Mouse (Mus musculus) G1E (cell line): ENCODE results near the gene Surf4. TPM values are rescaled to one million over a fixed set of nuclear protein-coding genes. Genes with fewer than 3 reads are reported as not detected.
A peak's percentile ranks its signal among the peaks of the same experiment; 100 is the strongest.

Experiments
- ATAC-seq: 2 replicates; pipeline ENCODE4 v1.8.0; 2016; ENCODE audit warnings: mild to moderate bottlenecking; ENCODE audit not compliant: insufficient number of reproducible peaks, poor library complexity, low FRiP score, severe bottlenecking; ENCODE audit errors: extremely low read depth
- DNase-seq: peaks from one replicate; pipeline ENCODE4 v3.0.0; 2012; ENCODE audit warnings: low spot score
- H3K27me3 ChIP-seq: 2 replicates; pipeline ENCODE4 v1.6.1; 2012; ENCODE audit warnings: mild to moderate bottlenecking, low read length, inconsistent platforms; ENCODE audit not compliant: insufficient read depth
- H3K36me3 ChIP-seq: replicated peaks from 2 replicates; pipeline ENCODE3; 2012; ENCODE audit warnings: mild to moderate bottlenecking, inconsistent platforms
- H3K4me1 ChIP-seq: 2 replicates; pipeline ENCODE4 v1.6.1; 2012; ENCODE audit warnings: low read depth, low read length, inconsistent platforms, mixed read lengths; ENCODE audit not compliant: insufficient read depth
- H3K4me3 ChIP-seq: 2 replicates; pipeline ENCODE4 v1.5.1; 2012; ENCODE audit warnings: low read depth, mild to moderate bottlenecking, inconsistent platforms, low read length, moderate library complexity, mixed read lengths
- H3K9me3 ChIP-seq: replicated peaks from 2 replicates; pipeline ENCODE4 v1.6.1; 2012; ENCODE audit warnings: inconsistent platforms
- CTCF ChIP-seq: IDR thresholded peaks from 2 replicates; pipeline ENCODE4 v1.5.1; 2012; ENCODE audit warnings: low read depth, low read length, inconsistent platforms, mixed read lengths
- GATA1 ChIP-seq: IDR thresholded peaks from 2 replicates; pipeline ENCODE4 v1.6.1; 2012; ENCODE audit warnings: borderline replicate concordance, low read length, inconsistent platforms, mixed read lengths
- GATA2 ChIP-seq: IDR thresholded peaks from 2 replicates; pipeline ENCODE4 v1.6.1; 2012; ENCODE audit warnings: low read depth, low read length, inconsistent platforms, borderline replicate concordance
- POLR2AphosphoS5 ChIP-seq: IDR thresholded peaks from 2 replicates; pipeline ENCODE4 v1.6.1; 2012; ENCODE audit warnings: low read depth, low read length, inconsistent platforms; ENCODE audit not compliant: insufficient replicate concordance
- TAL1 ChIP-seq: conservative IDR thresholded peaks from 2 replicates; pipeline ENCODE4 v1.6.1; 2012; ENCODE audit warnings: low read depth, low read length, inconsistent platforms, mixed read lengths
- polyA plus RNA-seq: library from polyadenylated mRNA; stranded (reverse); fragments of >175 nt; gene quantifications from 2 replicates; pipeline ENCODE4 v1.2.3, GENCODE M21; 2012
- total RNA-seq, 2 experiments: library from RNA; stranded (forward) in 1 of 2; stranded (reverse) in 1 of 2; fragments of 200-1000 nt in 1 of 2; fragments of >200 nt in 1 of 2; fragmentation: Nextera tagmentation in 1 of 2; gene quantifications; 2 replicates each; pipeline ENCODE4 v1.2.3; 2014 to 2017

Surf4 gene
- total and polyA plus RNA-seq, 3 experiments: 72.9 to 88.0 (median 80.7) TPM

DNA sequence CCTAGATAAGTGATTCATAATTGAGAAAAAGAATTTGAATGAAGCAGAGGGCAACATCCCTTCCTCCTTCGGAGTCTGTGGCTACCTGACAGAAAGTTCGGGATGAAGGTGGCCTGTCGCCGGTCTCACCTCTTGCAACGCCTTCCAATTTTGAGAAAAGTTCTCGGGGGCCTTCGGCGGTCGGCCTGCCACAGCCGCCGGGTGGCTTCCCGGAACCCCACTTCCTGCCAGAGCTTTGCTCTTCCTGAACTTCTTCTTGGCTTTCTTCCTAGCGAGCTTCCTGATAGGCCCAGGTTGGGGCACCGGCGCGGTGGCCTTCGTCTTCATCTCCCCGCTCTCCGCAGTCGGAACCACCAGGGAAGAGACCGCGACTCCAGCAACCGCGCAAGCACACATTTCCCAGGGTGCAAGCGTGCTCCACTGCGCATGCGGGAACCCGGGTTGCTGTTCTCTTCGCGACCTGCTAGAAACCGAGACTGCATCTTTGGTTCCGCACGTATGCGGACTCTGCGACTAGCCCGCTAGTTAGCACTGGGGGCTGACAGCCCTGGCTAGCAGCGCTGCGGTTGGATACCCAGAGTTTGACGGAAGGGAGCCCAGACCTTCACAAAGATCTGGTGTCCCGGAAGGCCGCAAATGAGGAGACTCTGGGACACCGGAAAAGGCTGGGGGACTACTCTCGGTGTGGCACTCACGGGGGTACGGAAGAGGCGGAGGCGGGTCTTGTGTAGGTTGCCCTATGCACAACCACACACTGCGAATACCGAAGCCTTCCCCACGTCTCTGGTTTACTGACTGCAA is 30.4 kb upstream of the Surf4 start, which contains the start of gene Rexo4:
TSS of gene Rexo4 (minus strand) at position 464 of the 801 bp plus-strand sequence.
- H3K27me3 ChIP-seq: no peaks in the 10 kb centered on the region
- peak within 1 kb of the TSS; percentile 78 for H3K4me3 ChIP-seq
- H3K4me1 ChIP-seq: peaks cover 41% of the 10 kb centered on the region
- peaks cover 37% of the 10 kb centered on the region for H3K36me3 ChIP-seq
- DNase-seq (peak; percentile 89), ATAC-seq (peak; percentile 69)
- peaks cover 5% of the 10 kb centered on the region; the same call in 1 of the 2 replicates for H3K9me3 ChIP-seq
- TF ChIP-seq TAL1 (no peak), GATA1 (no peak), CTCF (no peak), POLR2AphosphoS5 (no peak), GATA2 (no peak)

DNA sequence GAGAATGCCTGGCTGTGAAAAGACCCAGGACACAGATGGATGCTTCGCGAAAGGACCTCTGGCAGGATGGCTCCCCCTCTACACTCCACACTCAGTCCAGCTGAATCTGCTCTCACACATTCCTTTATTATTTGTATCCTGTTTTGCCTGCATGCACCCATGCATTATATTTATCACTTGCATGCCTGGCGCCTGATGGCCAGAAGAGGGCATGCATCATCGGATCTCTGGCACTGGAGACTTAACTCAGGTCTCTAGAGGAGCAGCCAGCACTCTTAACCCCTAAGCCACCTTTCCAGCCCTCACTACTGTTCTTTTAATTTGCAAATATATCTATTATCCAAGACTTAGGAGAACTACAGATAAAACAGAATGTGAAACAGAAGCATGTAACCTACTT is 27.0 kb upstream of the Surf4 start:
- Histone ChIP-seq H3K4me3 (no peak overlapping the region), H3K36me3 (peaks cover 70% of the 10 kb centered on the region), H3K9me3 (no peaks in the 10 kb centered on the region), H3K4me1 (peaks cover 41% of the 10 kb centered on the region), H3K27me3 (no peaks in the 10 kb centered on the region)
- no peak for DNase-seq
- TF ChIP-seq CTCF (peak; percentile 16; the same call in 1 of the 2 replicates), POLR2AphosphoS5 (no peak)
- no peak for ATAC-seq

GRCm38 (mm10) chr2:26957488-26957859 is 23.7 kb upstream of the Surf4 start:
- no peaks in the 10 kb centered on the region for H3K27me3 ChIP-seq
- H3K4me1 ChIP-seq: peaks cover 29% of the 10 kb centered on the region
- TF ChIP-seq GATA2: no peak
- TF ChIP-seq POLR2AphosphoS5: no peak
- TF ChIP-seq TAL1: no peak
- no peak for TF ChIP-seq GATA1
- TF ChIP-seq CTCF: no peak
- no peaks in the 10 kb centered on the region for H3K9me3 ChIP-seq
- peaks cover 94% of the 10 kb centered on the region for H3K36me3 ChIP-seq
- DNase-seq (no peak), ATAC-seq (no peak)
- no peak overlapping the region for H3K4me3 ChIP-seq

DNA sequence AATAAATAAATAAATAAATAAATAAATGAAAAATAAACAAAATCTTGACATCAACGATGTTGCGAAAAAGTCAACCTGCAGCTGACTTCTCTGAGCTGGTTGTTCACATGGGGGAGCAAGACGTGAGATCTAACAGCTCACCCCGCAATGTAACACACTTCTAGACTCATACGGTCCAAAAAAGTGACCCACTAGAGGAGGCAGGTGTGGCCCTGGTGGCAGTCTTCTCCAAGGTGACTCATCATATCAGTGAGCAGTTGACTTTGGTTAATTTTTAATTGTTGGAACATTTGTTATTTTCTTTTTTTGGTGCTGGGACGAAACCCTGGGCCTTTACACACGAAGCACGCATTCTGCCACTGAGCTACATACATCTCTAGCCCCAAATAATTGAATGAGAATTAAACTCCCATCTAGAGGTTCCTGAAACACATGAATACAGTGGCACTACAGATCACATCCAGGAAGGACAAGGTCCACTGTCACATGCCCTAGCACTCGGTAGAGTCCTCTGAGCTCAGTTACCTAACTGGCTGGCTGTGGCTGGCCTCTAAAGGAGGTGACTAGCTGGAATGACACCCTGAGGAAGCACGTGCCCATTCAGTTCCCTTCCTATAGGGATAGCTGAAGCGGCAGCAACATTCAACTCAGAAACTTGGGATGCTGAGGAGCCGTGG is 23.2 kb upstream of the Surf4 start:
- ATAC-seq (no peak), DNase-seq (no peak)
- peaks cover 27% of the 10 kb centered on the region for H3K4me1 ChIP-seq
- no peak overlapping the region for H3K4me3 ChIP-seq
- H3K27me3 ChIP-seq: no peaks in the 10 kb centered on the region
- peaks cover 95% of the 10 kb centered on the region for H3K36me3 ChIP-seq
- TF ChIP-seq POLR2AphosphoS5 (no peak), CTCF (no peak), GATA1 (no peak)
- no peaks in the 10 kb centered on the region for H3K9me3 ChIP-seq

- Histone ChIP-seq H3K4me1 (peaks cover 11% of the 10 kb centered on the region; the same call in 1 of the 2 replicates), H3K4me3 (no peak overlapping the region), H3K36me3 (peaks cover 95% of the 10 kb centered on the region), H3K27me3 (no peaks in the 10 kb centered on the region), H3K9me3 (no peaks in the 10 kb centered on the region)
- no peak for ATAC-seq
- TF ChIP-seq GATA1 (no peak), TAL1 (no peak), POLR2AphosphoS5 (no peak)
- DNase-seq: no peak
These were observed 21.1 kb upstream of the Surf4 start for GRCm38 (mm10) chr2:26954735-26955395.

DNA sequence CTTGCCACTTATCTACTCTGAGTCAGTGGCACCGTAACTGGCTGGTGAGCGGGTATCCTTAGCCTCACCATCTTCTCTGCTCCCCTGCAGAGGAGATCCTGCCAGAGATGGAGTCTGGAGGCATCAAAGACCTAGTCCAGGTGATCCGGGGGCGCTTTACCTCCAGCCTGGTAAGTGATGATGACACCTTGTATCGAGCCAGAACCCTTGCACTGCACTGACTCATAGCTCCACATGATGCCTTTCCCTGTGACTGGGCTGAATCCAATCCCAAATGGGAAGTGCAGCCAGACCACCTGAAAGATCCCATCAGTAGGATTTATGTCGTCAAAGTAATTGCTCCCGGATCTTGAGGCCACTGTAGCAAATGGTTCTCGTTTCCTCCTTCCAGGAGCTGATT is 19.1 kb upstream of the Surf4 start:
- H3K4me1 ChIP-seq: peaks cover 7% of the 10 kb centered on the region; the same call in 1 of the 2 replicates
- H3K4me3 ChIP-seq: no peak overlapping the region
- ATAC-seq (no peak), DNase-seq (no peak)
- H3K36me3 ChIP-seq: peaks cover 93% of the 10 kb centered on the region
- no peaks in the 10 kb centered on the region for H3K9me3 ChIP-seq
- no peaks in the 10 kb centered on the region for H3K27me3 ChIP-seq
- no peak for TF ChIP-seq CTCF
- TF ChIP-seq POLR2AphosphoS5: no peak
- no peak for TF ChIP-seq GATA1
- TF ChIP-seq GATA2: no peak
- no peak for TF ChIP-seq TAL1
